Mouse (Mus musculus) small intestine, adult 2 months (tissue): ENCODE data around the gene Top3b. TPM values are rescaled to one million over a fixed set of nuclear protein-coding genes. Genes with fewer than 3 reads are reported as not detected.
"Not testable (repeated sequence)": the region's sequence is repeated elsewhere in the genome, so short reads cannot be mapped to it uniquely, and the experiment has no call there.

ENCODE experiments used
- H3K27ac ChIP-seq: fragments of 200-500 bp; 2 replicates; pipeline ENCODE4 v1.5.1; 2012; ENCODE audit warnings: low read depth, low read length, control low read depth, inconsistent platforms; ENCODE audit not compliant: insufficient read depth
- H3K27me3 ChIP-seq: fragments of 200-500 bp; 2 replicates; pipeline ENCODE4 v1.6.1; 2012; ENCODE audit warnings: mild to moderate bottlenecking, moderate library complexity, low read length, inconsistent platforms; ENCODE audit not compliant: control insufficient read depth, insufficient read depth
- H3K36me3 ChIP-seq: fragments of 200-500 bp; 2 replicates; pipeline ENCODE4 v1.6.1; 2012; ENCODE audit warnings: mild to moderate bottlenecking, low read length, control low read depth, inconsistent platforms; ENCODE audit not compliant: control insufficient read depth, insufficient read depth
- H3K4me1 ChIP-seq: fragments of 200-500 bp; 2 replicates; pipeline ENCODE4 v1.6.1; 2012; ENCODE audit warnings: low read length, inconsistent platforms, mixed read lengths; ENCODE audit not compliant: control insufficient read depth, insufficient read depth, insufficient read length
- H3K4me3 ChIP-seq: fragments of 200-500 bp; 2 replicates; pipeline ENCODE4 v1.5.1; 2012; ENCODE audit warnings: low read depth, mild to moderate bottlenecking, control low read depth, inconsistent platforms, low read length, moderate library complexity
- CTCF ChIP-seq: fragments of 200-500 bp; IDR thresholded peaks from 2 replicates; pipeline ENCODE4 v1.5.1; 2012; ENCODE audit warnings: low read depth, mild to moderate bottlenecking, control low read depth, inconsistent platforms, low read length, moderate library complexity, mixed read lengths; ENCODE audit not compliant: insufficient replicate concordance, insufficient read length; ENCODE audit errors: extremely low read depth
- POLR2A ChIP-seq: fragments of 200-500 bp; IDR thresholded peaks from 2 replicates; pipeline ENCODE4 v1.6.1; 2012; ENCODE audit warnings: low read depth, mild to moderate bottlenecking, control low read depth, inconsistent platforms, low read length, moderate library complexity
- WGBS: fragments of 180-500 bp; shearing (Covaris S2); methylation state at CpG from one replicate; pipeline ENCODE4 v1.1.7; 2018; 5-methylcytosine and 5-hydroxymethylcytosine counted together
- polyA plus RNA-seq: library from polyadenylated mRNA; depleted of rRNA; stranded (reverse); fragments of >200 nt; gene quantifications from 2 replicates; pipeline ENCODE4 v1.2.3, GENCODE M21; 2012

Gene Top3b
- polyA plus RNA-seq, 1 experiment, result 42.9 TPM

- no peak overlapping the region for H3K4me3 ChIP-seq
- no peaks in the 10 kb centered on the region for H3K27me3 ChIP-seq
- WGBS, result 15% methylated on average over 6 of the region's 6 CpGs
- peak; percentile 36; the same call in 1 of the 2 replicates for TF ChIP-seq CTCF
- TF ChIP-seq POLR2A, result no peak
- no peaks in the 10 kb centered on the region for H3K4me1 ChIP-seq
- no peaks in the 10 kb centered on the region for H3K36me3 ChIP-seq
- H3K27ac ChIP-seq, result no peak overlapping the region
These were observed 15.7 kb upstream of the Top3b start for GRCm38 (mm10) chr16:16854836-16855235.

- Histone ChIP-seq H3K27ac (no peak overlapping the region), H3K27me3 (no peaks in the 10 kb centered on the region), H3K4me3 (no peak overlapping the region), H3K36me3 (no peaks in the 10 kb centered on the region), H3K4me1 (no peaks in the 10 kb centered on the region)
- 96% methylated on average over 1 of the region's 1 CpGs for WGBS
- TF ChIP-seq POLR2A (no peak), CTCF (no peak)
These were observed 15.0 kb upstream of the Top3b start for GRCm38 (mm10) chr16:16855541-16855940.

- H3K4me1 ChIP-seq, H3K4me3 ChIP-seq, H3K36me3 ChIP-seq, H3K27ac ChIP-seq, H3K27me3 ChIP-seq: not testable (repeated sequence)
- 79% methylated on average over 9 of the region's 9 CpGs for WGBS
These were observed 14.5 kb upstream of the Top3b start for GRCm38 (mm10) chr16:16856054-16856453.

GRCm38 (mm10) chr16:16856731-16857476 is 13.6 kb upstream of the Top3b start:
- WGBS, result 64% methylated on average over 13 of the region's 13 CpGs
- H3K4me1 ChIP-seq, result no peaks in the 10 kb centered on the region
- no peaks in the 10 kb centered on the region for H3K27me3 ChIP-seq
- no peak overlapping the region for H3K27ac ChIP-seq
- H3K36me3 ChIP-seq, result no peaks in the 10 kb centered on the region
- TF ChIP-seq POLR2A, result no peak
- TF ChIP-seq CTCF, result no peak
- H3K4me3 ChIP-seq, result no peak overlapping the region

- no peak overlapping the region for H3K4me3 ChIP-seq
- no peaks in the 10 kb centered on the region for H3K36me3 ChIP-seq
- no peak overlapping the region for H3K27ac ChIP-seq
- no peaks in the 10 kb centered on the region for H3K27me3 ChIP-seq
- TF ChIP-seq POLR2A (no peak), CTCF (no peak)
- 59% methylated on average over 3 of the region's 3 CpGs for WGBS
- H3K4me1 ChIP-seq, result no peaks in the 10 kb centered on the region
These were observed 8.2 kb upstream of the Top3b start for GRCm38 (mm10) chr16:16862288-16862687.

- TF ChIP-seq CTCF (no peak), POLR2A (no peak)
These were observed 6.6 kb upstream of the Top3b start, which contains the start of gene Igll1 for GRCm38 (mm10) chr16:16863978-16864377. Igll1 (minus strand) TSS chr16:16863985.

GRCm38 (mm10) chr16:16865217-16865616 is 5.3 kb upstream of the Top3b start:
- Histone ChIP-seq H3K27me3 (no peaks in the 10 kb centered on the region), H3K27ac (no peak overlapping the region), H3K36me3 (no peaks in the 10 kb centered on the region), H3K4me1 (no peaks in the 10 kb centered on the region), H3K4me3 (no peak overlapping the region)
- no peak for TF ChIP-seq POLR2A
- TF ChIP-seq CTCF, result no peak

More at GRCm38 (mm10) chr16:16863978-16864377, 6.6 kb upstream of the Top3b start, which contains the start of gene Igll1:
- no peak within 1 kb of the TSS for H3K27ac ChIP-seq
- 61% methylated on average over 2 of the region's 2 CpGs for WGBS
- H3K36me3 ChIP-seq, result no peaks in the 10 kb centered on the region
- H3K4me1 ChIP-seq, result no peaks in the 10 kb centered on the region
- no peaks in the 10 kb centered on the region for H3K27me3 ChIP-seq
- no peak within 1 kb of the TSS for H3K4me3 ChIP-seq
